Mouse (Mus musculus): ENCODE measurements at regions not wholly inside any gene's neighbourhood (a gene's known extent, or its start where the extent isn't known, plus 50 kb on each side); places are given as distances from the start of the nearest gene placed in this dataset.
"Not testable (repeated sequence)": the region's sequence is repeated elsewhere in the genome, so short reads cannot be mapped to it uniquely, and the experiment has no call there.

- no peak for DNase-seq
Observed at GRCm38 (mm10) chr4:55664822-55665221, 132.6 kb upstream of the Klf4 start.

GRCm38 (mm10) chr4:55663856-55664255, 131.6 kb upstream of the Klf4 start:
- no peak for DNase-seq

- DNase-seq: no peak
Observed at GRCm38 (mm10) chr4:55662041-55662440, 129.8 kb upstream of the Klf4 start.

GRCm38 (mm10) chr4:55658904-55659303, 126.6 kb upstream of the Klf4 start:
- no peak for DNase-seq

GRCm38 (mm10) chr4:55655329-55655728, 123.1 kb upstream of the Klf4 start:
- no peak for DNase-seq

GRCm38 (mm10) chr4:55652628-55653027, 120.4 kb upstream of the Klf4 start:
- no peak for DNase-seq

GRCm38 (mm10) chr4:55651811-55652410, 119.6 kb upstream of the Klf4 start:
- DNase-seq: peak in 1 of 2 experiments; percentile 17

GRCm38 (mm10) chr4:55651051-55651763, 118.9 kb upstream of the Klf4 start:
- peak; percentile 81 for DNase-seq

GRCm38 (mm10) chr4:55650186-55650585, 117.9 kb upstream of the Klf4 start:
- DNase-seq: peak; percentile 13 to 22

- DNase-seq: peak; percentile 18 to 26
Observed at GRCm38 (mm10) chr4:55648376-55648775, 116.1 kb upstream of the Klf4 start.

- DNase-seq: no peak
Observed at GRCm38 (mm10) chr4:55645432-55645831, 113.2 kb upstream of the Klf4 start.

GRCm38 (mm10) chr4:55644895-55645294, 112.6 kb upstream of the Klf4 start:
- no peak for DNase-seq

- DNase-seq: no peak
Observed at GRCm38 (mm10) chr4:55634946-55635511, 102.8 kb upstream of the Klf4 start.

GRCm38 (mm10) chr4:55631157-55631556, 98.9 kb upstream of the Klf4 start:
- DNase-seq: no peak

GRCm38 (mm10) chr4:55630215-55630614, 97.9 kb upstream of the Klf4 start:
- not testable (repeated sequence) for DNase-seq

- no peak for DNase-seq
Observed at GRCm38 (mm10) chr4:55624779-55625178, 92.5 kb upstream of the Klf4 start.

- no peak for DNase-seq
Observed at GRCm38 (mm10) chr4:55623151-55623760, 91.0 kb upstream of the Klf4 start.

GRCm38 (mm10) chr4:55622651-55623050, 90.4 kb upstream of the Klf4 start:
- DNase-seq: peak; percentile 28 to 58

GRCm38 (mm10) chr4:55619891-55620290, 87.6 kb upstream of the Klf4 start:
- no peak for DNase-seq

- DNase-seq: no peak
Observed at GRCm38 (mm10) chr4:55615808-55616207, 83.5 kb upstream of the Klf4 start.

GRCm38 (mm10) chr4:55613523-55613922, 81.3 kb upstream of the Klf4 start:
- DNase-seq: no peak

- no peak for DNase-seq
Observed at GRCm38 (mm10) chr4:55610998-55611397, 78.7 kb upstream of the Klf4 start.

- no peak for DNase-seq
Observed at GRCm38 (mm10) chr4:55609214-55609613, 76.9 kb upstream of the Klf4 start.

- no peak for DNase-seq
Observed at GRCm38 (mm10) chr4:55605541-55605940, 73.3 kb upstream of the Klf4 start.

Measured in cerebellum, postnatal 10 days (tissue).